Mouse (Mus musculus) A20 (cell line): Measurements from ENCODE around the gene Psmd7.
"Not testable (repeated sequence)": the region's sequence is repeated elsewhere in the genome, so short reads cannot be mapped to it uniquely, and the experiment has no call there.

Experiments
- DNase-seq: peaks from one replicate; pipeline ENCODE4 v3.0.0-alpha.2; 2011; ENCODE audit warnings: low read depth, low spot score

The Psmd7 gene

GRCm38 (mm10) chr8:107587995-107588780 is at the start of gene Psmd7:
Psmd7 (minus strand) TSS chr8:107588464.
- peak; percentile 96 for DNase-seq

- no peak for DNase-seq
Measured at GRCm38 (mm10) chr8:107633734-107634133, 45.5 kb upstream of the Psmd7 start.

- DNase-seq, result no peak
Measured at GRCm38 (mm10) chr8:107629701-107630100, 41.4 kb upstream of the Psmd7 start.

GRCm38 (mm10) chr8:107628501-107629149 is 40.4 kb upstream of the Psmd7 start:
- no peak for DNase-seq

GRCm38 (mm10) chr8:107627881-107628280 is 39.6 kb upstream of the Psmd7 start:
- DNase-seq, result no peak

- DNase-seq, result not testable (repeated sequence)
Measured at GRCm38 (mm10) chr8:107624301-107624700, 36.0 kb upstream of the Psmd7 start.

GRCm38 (mm10) chr8:107621930-107622623 is 33.8 kb upstream of the Psmd7 start:
- DNase-seq, result no peak

- DNase-seq, result no peak
Measured at GRCm38 (mm10) chr8:107621136-107621535, 32.9 kb upstream of the Psmd7 start.

- no peak for DNase-seq
Measured at GRCm38 (mm10) chr8:107618499-107618898, 30.2 kb upstream of the Psmd7 start.

GRCm38 (mm10) chr8:107613411-107613810 is 25.1 kb upstream of the Psmd7 start:
- DNase-seq, result no peak

GRCm38 (mm10) chr8:107610845-107611244 is 22.6 kb upstream of the Psmd7 start:
- DNase-seq, result no peak

- no peak for DNase-seq
Measured at GRCm38 (mm10) chr8:107608751-107609150, 20.5 kb upstream of the Psmd7 start.

GRCm38 (mm10) chr8:107603026-107603425 is 14.8 kb upstream of the Psmd7 start:
- peak; percentile 68 for DNase-seq

- DNase-seq, result no peak
Measured at GRCm38 (mm10) chr8:107599691-107600090, 11.4 kb upstream of the Psmd7 start.

- no peak for DNase-seq
Measured at GRCm38 (mm10) chr8:107597731-107598130, 9.5 kb upstream of the Psmd7 start.

- DNase-seq, result no peak
Measured at GRCm38 (mm10) chr8:107594817-107595216, 6.6 kb upstream of the Psmd7 start.

- no peak for DNase-seq
Measured at GRCm38 (mm10) chr8:107593967-107594729, 5.9 kb upstream of the Psmd7 start.

GRCm38 (mm10) chr8:107587429-107587994 is 752 bp downstream of the Psmd7 start:
- DNase-seq, result no peak

- DNase-seq, result no peak
Measured at GRCm38 (mm10) chr8:107582136-107582535, 6.1 kb downstream of the Psmd7 start.

GRCm38 (mm10) chr8:107581536-107581935 is 6.7 kb downstream of the Psmd7 start:
- DNase-seq, result no peak

GRCm38 (mm10) chr8:107580879-107581278 is 7.4 kb downstream of the Psmd7 start:
- DNase-seq, result no peak
